8 mouse cellular contexts compared by ENCODE assay signal in the genomic region with DNA sequence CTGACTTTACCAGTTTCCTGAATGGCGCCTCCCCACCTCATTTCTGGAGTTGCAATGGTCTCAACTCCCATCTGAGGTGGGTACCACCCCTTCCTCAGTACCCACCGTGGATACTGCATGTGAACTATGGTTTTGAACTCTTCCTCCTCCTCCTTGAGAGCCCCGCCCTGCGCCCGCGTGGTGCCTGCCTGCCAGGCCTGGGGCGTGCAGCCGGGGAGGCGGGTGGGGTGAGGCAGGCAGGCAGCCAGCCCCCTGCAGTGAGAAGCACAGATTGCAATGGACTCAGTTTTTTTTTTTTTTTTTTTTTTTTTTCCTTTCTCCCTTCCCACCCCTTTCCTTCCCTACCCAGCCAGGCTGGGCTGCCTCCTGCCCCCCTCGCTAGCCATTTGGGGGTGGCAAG. TPM values are rescaled to one million over a fixed set of nuclear protein-coding genes. Genes with fewer than 3 reads are reported as not detected.
DNase-seq lines count a peak whose midpoint lies in the region; ATAC-seq lines count a peak whose summit lies in the region.

No protein-coding gene starts in this region.

- no peaks in the 10 kb centered on the region for H3K36me3 ChIP-seq in heart, embryonic 13.5 days

- WGBS in heart, embryonic 13.5 days: 7% methylated on average over 10 of the region's 10 CpGs

- H3K27me3 ChIP-seq in heart, embryonic 13.5 days (replicated peaks): peaks cover 72% of the 10 kb centered on the region

- H3K4me1 ChIP-seq in heart, embryonic 13.5 days: peaks cover 33% of the 10 kb centered on the region

- no peaks in the 10 kb centered on the region for H3K9me3 ChIP-seq in heart, embryonic 13.5 days

- H3K4me2 ChIP-seq in heart, embryonic 13.5 days: peak overlapping the region; percentile 51

- intact Hi-C loops in left cerebral cortex, postnatal 4 days (cut with DNase I): no loop called here

- peak; percentile 8; the same call in 1 of the 2 replicates for ATAC-seq in heart, embryonic 13.5 days (ENCODE audit: extremely low read depth, insufficient number of reproducible peaks, low FRiP score, low TSS enrichment)

- H3K4me3 ChIP-seq in heart, embryonic 13.5 days: no peak overlapping the region

- no peak for DNase-seq in heart, adult 8-10 months (ENCODE audit: low spot score)
- DNase-seq in cerebellum, adult 8-10 months: peak; percentile 72
- DNase-seq in frontal cortex, postnatal 10 days (ENCODE audit: low spot score in 2 of 2): peak; percentile 75 to 79
- DNase-seq in left cerebral cortex, postnatal 4 days: peak; percentile 78
- peak; percentile 61 for DNase-seq in neural tube, embryonic 10.5 days (ENCODE audit: extremely low spot score, low spot score)
- DNase-seq in thymus, postnatal 4 days: peak; percentile 79
- no peak for DNase-seq in urinary bladder, postnatal 10 days (ENCODE audit: low spot score)

- H3K9ac ChIP-seq in heart, embryonic 13.5 days: peak overlapping the region; percentile 37; the same call in 1 of the 2 replicates

- peak overlapping the region; percentile 40 for H3K27ac ChIP-seq in heart, embryonic 13.5 days (replicated peaks)

RNA-seq across cellular contexts. Expression of gene Dpf1, which starts 13.2 kb away (rescaled TPM):
- 2.0 and 3.7 TPM in 2 replicates for polyA plus RNA-seq in heart, embryonic 13.5 days (2015; fragmentation: Nextera tagmentation; extraction: Ambion mirVana)
- total RNA-seq in heart, adult 8-10 months (2022): under 1 TPM in 3 of 4 experiments, not detected in 1; 0.13 to 0.23 (median 0.22) TPM
- 100 to 1,000 TPM; 222 to 228 TPM for total RNA-seq in left cerebral cortex, postnatal 4 days (2021)

RNA-seq across cellular contexts. Expression of gene Ppp1r14a, which starts 27.9 kb away (rescaled TPM):
- polyA plus RNA-seq in heart, embryonic 13.5 days (2015; fragmentation: Nextera tagmentation; extraction: Ambion mirVana): 13.3 and 14.9 TPM in 2 replicates
- 10 to 100 TPM in 1 of 4 experiments, 1 to 10 TPM in 3; 5.4 to 10.1 (median 7.1) TPM for total RNA-seq in heart, adult 8-10 months (2022)
- total RNA-seq in left cerebral cortex, postnatal 4 days (2021): 1 to 10 TPM; 1.5 to 1.9 TPM

RNA-seq across cellular contexts. Expression of gene Spint2, which starts 35.3 kb away (rescaled TPM):
- polyA plus RNA-seq in heart, embryonic 13.5 days (2015; fragmentation: Nextera tagmentation; extraction: Ambion mirVana): 111 and 116 TPM in 2 replicates
- total RNA-seq in heart, adult 8-10 months (2022): 10 to 100 TPM; 47.3 to 54.5 (median 53.2) TPM
- total RNA-seq in left cerebral cortex, postnatal 4 days (2021): 10 to 100 TPM; 23.8 to 34.4 TPM

Comparison
In these comparisons a context has a peak if more than half of its experiments do, and no peak if none do; other contexts are left out.
1. DNase-seq: peak in cerebellum, adult 8-10 months (single experiment), frontal cortex, postnatal 10 days (2 of 2), left cerebral cortex, postnatal 4 days (single experiment), neural tube, embryonic 10.5 days (single experiment) and thymus, postnatal 4 days (single experiment); none in heart, adult 8-10 months (single experiment) and urinary bladder, postnatal 10 days (single experiment).
2. RNA of gene Dpf1, which starts 13.2 kb away (total RNA-seq): 222 to 228 TPM in left cerebral cortex, postnatal 4 days; 0.13 to 0.23 TPM in heart, adult 8-10 months; every median in the first group is over 100 times any median in the second.